Mouse (Mus musculus) myocyte (in vitro differentiated cells): ENCODE results near the gene Mrps18a.

ENCODE experiments used
- POLR2AphosphoS2 ChIP-seq: IDR thresholded peaks from one replicate; pipeline ENCODE4 v1.6.1; 2011; ENCODE audit warnings: low read depth, control low read depth; ENCODE audit not compliant: insufficient read length
- USF1 ChIP-seq: IDR thresholded peaks from one replicate; pipeline ENCODE4 v1.6.1; 2011; ENCODE audit warnings: low read depth, mild to moderate bottlenecking, control low read depth, moderate library complexity

DNA sequence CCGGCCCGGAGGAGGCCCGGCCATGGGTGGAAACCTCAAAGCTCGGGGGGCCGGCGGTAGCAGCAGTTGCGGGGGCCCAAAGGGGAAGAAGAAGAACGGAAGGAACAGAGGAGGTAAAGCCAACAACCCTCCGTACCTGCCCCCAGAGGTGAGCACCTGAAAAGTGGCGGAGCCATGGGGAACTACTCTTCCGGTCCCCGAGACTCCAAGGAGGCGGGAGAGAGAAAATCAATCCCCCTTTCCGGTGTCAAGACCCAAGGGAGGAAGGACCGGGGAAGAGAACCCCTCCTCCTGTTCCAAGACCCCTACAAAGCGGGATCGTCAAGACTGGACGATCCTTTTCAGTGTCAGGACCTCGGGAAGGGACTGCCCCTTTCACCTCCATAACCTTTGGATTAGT lies 50.4 kb downstream of the Mrps18a start:
- TF ChIP-seq POLR2AphosphoS2 (no peak), USF1 (no peak)
